Mouse (Mus musculus) mature B cell (primary cell): Measurements from ENCODE around the gene Dus2.

Experiments
- in situ Hi-C: fragments of 300-500 bp; cut with MboI; formaldehyde crosslinking; loops from 2 replicates; pipeline ENCODE4 v1.14.3; 2019

Gene Dus2

GRCm38 (mm10) chr8:106075863-106076174 is 84.7 kb downstream of the Dus2 start:
- in situ Hi-C loops, result no loop called here

- in situ Hi-C loops, result no loop called here
Observed at GRCm38 (mm10) chr8:106076612-106077011, 85.5 kb downstream of the Dus2 start.

DNA sequence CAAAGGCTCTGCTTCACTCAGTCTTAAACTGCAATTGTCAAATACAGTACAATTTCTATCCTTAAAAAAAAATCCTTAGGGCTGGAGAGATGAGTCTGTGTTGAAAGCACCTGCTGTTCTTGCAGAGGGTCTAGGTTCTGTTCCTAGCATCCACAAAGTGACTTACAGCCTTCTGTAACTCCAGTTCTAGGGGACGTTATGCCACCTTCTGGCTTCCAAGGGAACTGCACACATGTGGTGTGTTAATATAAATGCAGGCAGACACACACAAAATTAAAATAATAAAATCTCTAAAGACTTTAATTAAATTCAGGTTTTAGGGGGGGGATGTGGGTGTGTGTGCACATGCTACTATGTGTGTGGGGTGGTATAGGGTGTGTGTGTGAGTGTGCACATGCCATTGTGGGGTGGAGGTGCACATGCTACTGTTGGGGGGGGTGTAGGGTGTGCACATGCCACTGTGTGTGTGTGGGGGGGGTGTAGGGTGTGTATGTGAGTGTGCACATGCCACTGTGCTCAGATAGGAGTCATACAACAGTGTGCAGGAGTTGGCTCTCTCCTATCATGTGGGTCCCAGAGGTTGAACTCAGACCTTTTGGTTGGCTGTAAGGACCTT is 86.4 kb downstream of the Dus2 start:
- in situ Hi-C loops, result no loop called here

DNA sequence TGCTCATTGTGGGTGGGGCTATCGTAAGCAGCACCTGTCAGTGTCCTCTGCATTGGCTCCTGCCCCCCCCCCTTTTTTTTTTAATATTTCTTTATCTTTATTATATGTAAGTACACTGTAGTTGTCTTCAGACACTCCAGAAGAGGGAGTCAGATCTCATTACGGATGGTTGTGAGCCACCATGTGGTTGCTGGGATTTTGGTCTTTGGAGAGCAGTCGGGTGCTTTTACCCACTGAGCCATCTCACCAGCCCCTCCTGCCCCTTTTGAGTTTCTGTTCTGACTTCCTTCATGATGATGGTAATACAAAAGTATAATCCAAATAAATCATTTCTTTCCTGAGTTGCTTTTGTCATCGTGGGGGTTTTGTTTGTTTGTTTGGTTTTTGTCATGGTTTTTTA is 111.2 kb downstream of the Dus2 start:
- in situ Hi-C loops, result no loop called here
